Mouse (Mus musculus) cerebellum, adult 2 months (tissue): ENCODE measurements around the gene Hs3st3b1.

Experiments
- CTCF ChIP-seq: fragments of 200-500 bp; IDR thresholded peaks from 2 replicates; pipeline ENCODE4 v1.5.1; 2011; ENCODE audit warnings: low read depth, mild to moderate bottlenecking, control low read depth, low read length, moderate library complexity, borderline replicate concordance; ENCODE audit not compliant: insufficient read depth
- POLR2A ChIP-seq: fragments of 200-500 bp; IDR thresholded peaks from 2 replicates; pipeline ENCODE4 v1.6.1; 2011; ENCODE audit warnings: low read length, control low read depth, borderline replicate concordance; ENCODE audit not compliant: insufficient read depth

DNA sequence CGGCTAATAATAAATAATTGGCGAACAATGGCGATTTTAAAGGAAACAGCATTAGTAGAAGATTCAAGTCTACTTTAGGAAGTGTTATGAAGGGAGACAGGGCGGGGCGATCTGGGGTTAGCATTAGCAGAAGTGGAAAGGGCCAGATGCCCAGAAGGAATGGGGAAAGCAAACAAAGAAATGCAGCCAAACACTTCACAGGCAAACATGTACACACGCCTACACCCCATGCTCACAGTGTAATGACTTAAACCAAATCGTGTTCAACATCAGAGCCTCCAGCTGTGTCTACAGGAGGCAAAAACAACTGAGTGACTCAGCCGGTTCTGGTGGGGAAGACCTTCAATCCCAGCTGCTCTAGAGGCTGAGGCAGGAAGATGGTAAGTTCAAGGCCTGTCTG is 20.1 kb upstream of the Hs3st3b1 start:
- TF ChIP-seq POLR2A (no peak), CTCF (no peak)
